Mouse (Mus musculus): ENCODE results near the gene Tgif2. TPM values are rescaled to one million over a fixed set of nuclear protein-coding genes. Genes with fewer than 3 reads are reported as not detected.

Tgif2 gene
- polyA plus RNA-seq, 2 experiments from 2014 or later: 5.2 to 8.5 TPM

Other genes starting within 250 kb of the Tgif2 start
- gene Dlgap4, start 226.3 kb upstream of the Tgif2 start, polyA plus RNA-seq (2017; shearing (Covaris generic)): 10 to 100 TPM; 56.8 to 71.9 TPM
- gene Myl9, start 64.6 kb upstream of the Tgif2 start, polyA plus RNA-seq (2017; shearing (Covaris generic)): not detected
- gene 4930518I15Rik, start 17.9 kb downstream of the Tgif2 start, polyA plus RNA-seq (2017; shearing (Covaris generic)): 10 to 100 TPM; 16.3 to 25.4 TPM
- gene Rab5if, start 23.1 kb downstream of the Tgif2 start, polyA plus RNA-seq (2017; shearing (Covaris generic)): 1 to 10 TPM; 4.1 to 7.6 TPM
- gene Sla2, start 47.2 kb downstream of the Tgif2 start, polyA plus RNA-seq (2017; shearing (Covaris generic)): 10 to 100 TPM; 57.8 to 67.4 TPM
- 100 to 1,000 TPM; 107 to 115 TPM for gene Ndrg3, start 152.0 kb downstream of the Tgif2 start, polyA plus RNA-seq (2017; shearing (Covaris generic))
- 10 to 100 TPM; 16.0 to 17.1 TPM for gene Dsn1, start 167.1 kb downstream of the Tgif2 start, polyA plus RNA-seq (2017; shearing (Covaris generic))
- under 1 TPM in 1 of 2 experiments, not detected in 1; 0.05 TPM for gene Soga1, start 239.2 kb downstream of the Tgif2 start, polyA plus RNA-seq (2017; shearing (Covaris generic))
- gene Tldc2, start 247.0 kb downstream of the Tgif2 start, polyA plus RNA-seq (2017; shearing (Covaris generic)): not detected

All from activated CD4-positive, CD25-positive, alpha-beta regulatory T cell, adult 4 months (primary cell).